Mouse (Mus musculus) MEL (cell line): ENCODE data around the gene Cnga3. TPM values are rescaled to one million over a fixed set of nuclear protein-coding genes. Genes with fewer than 3 reads are reported as not detected.

ENCODE experiments used
- DNase-seq: peaks from one replicate; pipeline ENCODE4 v3.0.0; 2011; ENCODE audit warnings: low read depth, low spot score
- H3K27ac ChIP-seq: 2 replicates; pipeline ENCODE4 v1.5.1; 2012; ENCODE audit warnings: low read depth, mild to moderate bottlenecking, control low read depth, low read length, moderate library complexity; ENCODE audit not compliant: control insufficient read depth
- H3K27me3 ChIP-seq, 2 experiments: fragments of 150-350 bp in 1 of 2; sonication (generic) in 1 of 2; 2 replicates each; pipeline ENCODE4 v1.6.1; 2012; ENCODE audit warnings: low read length in 2 of 2, mild to moderate bottlenecking in 2 of 2, improper control_type of control experiment in 1 of 2, moderate library complexity in 1 of 2; ENCODE audit not compliant: insufficient read depth in 2 of 2, control insufficient read depth in 1 of 2
- H3K36me3 ChIP-seq, 2 experiments: 2 replicates each; pipeline ENCODE4 v1.6.1; 2012 to 2014; ENCODE audit warnings: low read length in 2 of 2, improper control_type of control experiment in 1 of 2, inconsistent platforms in 1 of 2, mild to moderate bottlenecking in 1 of 2; ENCODE audit not compliant: insufficient read depth in 2 of 2, control insufficient read depth in 1 of 2
- H3K4me1 ChIP-seq, 2 experiments: fragments of 150-350 bp in 1 of 2; sonication (generic) in 1 of 2; 2 replicates each; pipeline ENCODE4 v1.6.1; 2012; ENCODE audit warnings: low read length in 2 of 2, improper control_type of control experiment in 1 of 2, mild to moderate bottlenecking in 1 of 2; ENCODE audit not compliant: insufficient read depth in 2 of 2, control insufficient read depth in 1 of 2
- H3K4me3 ChIP-seq, 2 experiments: fragments of 150-350 bp in 1 of 2; sonication (generic) in 1 of 2; 2 replicates each; pipeline ENCODE4 v1.5.1; 2012; ENCODE audit warnings: low read depth in 2 of 2, low read length in 2 of 2, mild to moderate bottlenecking in 2 of 2, moderate library complexity in 2 of 2, control low read depth in 1 of 2, improper control_type of control experiment in 1 of 2; ENCODE audit not compliant: control insufficient read depth in 1 of 2, insufficient read depth in 1 of 2
- H3K79me2 ChIP-seq: 2 replicates; pipeline ENCODE4 v1.6.1; 2012; ENCODE audit warnings: mild to moderate bottlenecking, low read length, moderate library complexity; ENCODE audit not compliant: control insufficient read depth, poor library complexity, insufficient read depth
- H3K9ac ChIP-seq: 2 replicates; pipeline ENCODE4 v1.6.1; 2012; ENCODE audit warnings: low read depth, mild to moderate bottlenecking, control low read depth, low read length, moderate library complexity; ENCODE audit not compliant: control insufficient read depth, poor library complexity, severe bottlenecking
- H3K9me3 ChIP-seq: fragments of 150-350 bp; sonication (generic); replicated peaks from 2 replicates; pipeline ENCODE4 v1.6.1; 2012; ENCODE audit warnings: mild to moderate bottlenecking, low read length, improper control_type of control experiment, moderate library complexity; ENCODE audit not compliant: insufficient read depth
- CTCF ChIP-seq, 3 experiments: IDR thresholded peaks in 2 of 3; conservative IDR thresholded peaks in 1 of 3; 2 replicates each; pipeline ENCODE4 v1.5.1; 2011 to 2012; ENCODE audit warnings: low read length in 3 of 3, low read depth in 2 of 3, mild to moderate bottlenecking in 2 of 3, improper control_type of control experiment in 1 of 3, inconsistent platforms in 1 of 3, mixed read lengths in 1 of 3, moderate library complexity in 1 of 3; ENCODE audit not compliant: control insufficient read depth in 1 of 3, insufficient read depth in 1 of 3, poor library complexity in 1 of 3, severe bottlenecking in 1 of 3
- GABPA ChIP-seq: IDR thresholded peaks from 2 replicates; pipeline ENCODE4 v1.6.1; 2012; ENCODE audit warnings: low read depth, mild to moderate bottlenecking, inconsistent platforms, low read length, improper control_type of control experiment, moderate library complexity
- GATA1 ChIP-seq: IDR thresholded peaks from 2 replicates; pipeline ENCODE4 v1.6.1; 2011; ENCODE audit warnings: low read depth, low read length, improper control_type of control experiment
- HCFC1 ChIP-seq: IDR thresholded peaks from 2 replicates; pipeline ENCODE4 v1.6.1; 2012; ENCODE audit warnings: low read depth, mild to moderate bottlenecking, inconsistent platforms, low read length, improper control_type of control experiment, moderate library complexity
- JUND ChIP-seq: IDR thresholded peaks from 2 replicates; pipeline ENCODE4 v1.6.1; 2011; ENCODE audit warnings: low read depth, mild to moderate bottlenecking, improper control_type of control experiment, low read length
- MAX ChIP-seq: IDR thresholded peaks from 2 replicates; pipeline ENCODE4 v1.6.1; 2011; ENCODE audit warnings: low read length, improper control_type of control experiment
- MEF2A ChIP-seq: IDR thresholded peaks from 2 replicates; pipeline ENCODE4 v1.6.1; 2014; ENCODE audit warnings: low read depth, mild to moderate bottlenecking, inconsistent platforms, low read length, improper control_type of control experiment; ENCODE audit not compliant: poor library complexity, insufficient replicate concordance, severe bottlenecking; ENCODE audit errors: extremely low read depth
- MXI1 ChIP-seq: IDR thresholded peaks from 2 replicates; pipeline ENCODE4 v1.6.1; 2011; ENCODE audit warnings: mild to moderate bottlenecking, low read depth, low read length, improper control_type of control experiment
- MYB ChIP-seq: IDR thresholded peaks from 2 replicates; pipeline ENCODE4 v1.6.1; 2011; ENCODE audit warnings: mild to moderate bottlenecking, low read depth, low read length, improper control_type of control experiment
- NRF1 ChIP-seq: IDR thresholded peaks from 2 replicates; pipeline ENCODE4 v1.6.1; 2014; ENCODE audit warnings: low read depth, mild to moderate bottlenecking, inconsistent platforms, low read length, improper control_type of control experiment, moderate library complexity; ENCODE audit not compliant: poor library complexity, insufficient read depth, severe bottlenecking
- POLR2A ChIP-seq, 2 experiments: IDR thresholded peaks; 2 replicates each; pipeline ENCODE4 v1.6.1; 2011 to 2012; ENCODE audit warnings: low read length in 2 of 2, mild to moderate bottlenecking in 2 of 2, control low read depth in 1 of 2, improper control_type of control experiment in 1 of 2, low read depth in 1 of 2, moderate library complexity in 1 of 2; ENCODE audit not compliant: control insufficient read depth in 1 of 2, insufficient read depth in 1 of 2, poor library complexity in 1 of 2
- RAD21 ChIP-seq: IDR thresholded peaks from 2 replicates; pipeline ENCODE4 v1.6.1; 2011; ENCODE audit warnings: mild to moderate bottlenecking, low read depth, low read length, improper control_type of control experiment
- RCOR1 ChIP-seq: IDR thresholded peaks from 2 replicates; pipeline ENCODE4 v1.6.1; 2012; ENCODE audit warnings: low read depth, mild to moderate bottlenecking, inconsistent platforms, low read length, improper control_type of control experiment
- SMC3 ChIP-seq: IDR thresholded peaks from 2 replicates; pipeline ENCODE4 v1.6.1; 2011; ENCODE audit warnings: low read depth, low read length, improper control_type of control experiment
- TCF12 ChIP-seq: IDR thresholded peaks from 2 replicates; pipeline ENCODE4 v1.6.1; 2014; ENCODE audit warnings: low read depth, mild to moderate bottlenecking, inconsistent platforms, low read length, improper control_type of control experiment, moderate library complexity
- USF1 ChIP-seq: IDR thresholded peaks from 2 replicates; pipeline ENCODE4 v1.6.1; 2014; ENCODE audit warnings: low read depth, mild to moderate bottlenecking, inconsistent platforms, low read length, improper control_type of control experiment, moderate library complexity
- USF2 ChIP-seq, 2 experiments: IDR thresholded peaks; 2 replicates each; pipeline ENCODE4 v1.6.1; 2011 to 2012; ENCODE audit warnings: improper control_type of control experiment in 2 of 2, low read length in 2 of 2, borderline replicate concordance in 1 of 2, inconsistent platforms in 1 of 2, low read depth in 1 of 2, mild to moderate bottlenecking in 1 of 2; ENCODE audit not compliant: insufficient read depth in 1 of 2
- ZC3H11A ChIP-seq: IDR thresholded peaks from 2 replicates; pipeline ENCODE4 v1.6.1; 2012; ENCODE audit warnings: low read depth, mild to moderate bottlenecking, inconsistent platforms, low read length, improper control_type of control experiment
- ZKSCAN1 ChIP-seq: IDR thresholded peaks from 2 replicates; pipeline ENCODE4 v1.6.1; 2012; ENCODE audit warnings: low read depth, mild to moderate bottlenecking, inconsistent platforms, low read length, improper control_type of control experiment, moderate library complexity
- polyA plus RNA-seq, 2 experiments: library from polyadenylated mRNA; stranded (reverse) in 1 of 2; unstranded in 1 of 2; fragments of >175 nt in 1 of 2; fragments of >200 nt in 1 of 2; gene quantifications; 2 replicates each; pipeline versions ENCODE4 v1.2.1 to v1.2.4; 2012; ENCODE audit warnings: low replicate concordance in 2 of 2, low read depth in 1 of 2; ENCODE audit not compliant: insufficient read length in 2 of 2, insufficient read depth in 1 of 2, missing spikeins in 1 of 2
- total RNA-seq: library from RNA; depleted of rRNA; stranded (reverse); fragments of 300-350 nt; gene quantifications from 2 replicates; pipeline ENCODE4 v1.2.3, GENCODE M21; 2012

Gene Cnga3
- total and polyA plus RNA-seq, 3 experiments: 0.04 TPM; not detected in 2

GRCm38 (mm10) chr1:37222002-37222401 lies 7.8 kb downstream of the Cnga3 start:
- TF ChIP-seq RAD21: no peak
- no peak for TF ChIP-seq GATA1
- TF ChIP-seq MYB: no peak
- no peak for TF ChIP-seq ZC3H11A
- no peak for TF ChIP-seq GABPA
- no peak for TF ChIP-seq JUND
- TF ChIP-seq USF1: no peak
- TF ChIP-seq USF2 (IDR thresholded peaks at IDR 0.05; ENCODE audit: borderline replicate concordance in 1 of 2, insufficient read depth in 1 of 2, low read depth in 1 of 2, low read length in 2 of 2): no peak
- no peak for TF ChIP-seq HCFC1
- TF ChIP-seq NRF1: no peak
- no peak for TF ChIP-seq SMC3
- no peak for TF ChIP-seq POLR2A (IDR thresholded peaks at IDR 0.05; ENCODE audit: control insufficient read depth in 1 of 2, insufficient read depth in 1 of 2, low read depth in 1 of 2, low read length in 2 of 2, poor library complexity in 1 of 2)
- TF ChIP-seq ZKSCAN1: no peak
- no peak for TF ChIP-seq TCF12
- no peak for TF ChIP-seq MAX
- TF ChIP-seq MEF2A: no peak
- TF ChIP-seq MXI1: no peak
- TF ChIP-seq CTCF (IDR thresholded peaks at IDR 0.05 in 2 of 3, conservative IDR thresholded peaks at IDR 0.05 in 1 of 3; ENCODE audit: control insufficient read depth in 1 of 3, insufficient read depth in 1 of 3, low read depth in 2 of 3, low read length in 3 of 3, poor library complexity in 1 of 3, severe bottlenecking in 1 of 3): no peak
- TF ChIP-seq RCOR1: no peak
- H3K79me2 ChIP-seq: no peaks in the 10 kb centered on the region
- no peak overlapping the region for H3K27ac ChIP-seq
- H3K9ac ChIP-seq: no peak overlapping the region
- H3K36me3 ChIP-seq: no peaks in the 10 kb centered on the region
- DNase-seq: no peak
- no peak overlapping the region for H3K4me3 ChIP-seq
- no peaks in the 10 kb centered on the region; a peak in 1 of 4 replicates for H3K27me3 ChIP-seq
- no peaks in the 10 kb centered on the region for H3K4me1 ChIP-seq
- no peaks in the 10 kb centered on the region for H3K9me3 ChIP-seq

GRCm38 (mm10) chr1:37230404-37230803 lies 16.2 kb downstream of the Cnga3 start:
- Histone ChIP-seq H3K36me3 (no peaks in the 10 kb centered on the region), H3K4me1 (peaks cover 0 to 5% of the 10 kb centered on the region in 2 experiments; a peak in 1 of 4 replicates), H3K4me3 (no peak overlapping the region), H3K9ac (no peak overlapping the region), H3K9me3 (no peaks in the 10 kb centered on the region), H3K27me3 (no peaks in the 10 kb centered on the region), H3K79me2 (no peaks in the 10 kb centered on the region), H3K27ac (no peak overlapping the region)
- no peak for DNase-seq
- no peak for TF ChIP-seq RAD21
